Mouse (Mus musculus) kidney, adult 2 months (tissue): ENCODE measurements around the gene Dhx36.

Source experiments
- CTCF ChIP-seq: fragments of 200-500 bp; conservative IDR thresholded peaks from 2 replicates; pipeline ENCODE4 v1.5.1; 2011; ENCODE audit warnings: low read depth, mild to moderate bottlenecking, control low read depth, low read length, moderate library complexity, mixed read lengths; ENCODE audit not compliant: insufficient read depth, insufficient read length
- POLR2A ChIP-seq: fragments of 200-500 bp; IDR thresholded peaks from one replicate; pipeline ENCODE4 v1.6.1; 2011; ENCODE audit warnings: low read depth, low read length, control low read depth

GRCm38 (mm10) chr3:62440431-62440969, 66.3 kb downstream of the Dhx36 start:
- TF ChIP-seq CTCF, result no peak
- no peak for TF ChIP-seq POLR2A
